Mouse (Mus musculus): ENCODE measurements around the gene Enpp5.

The Enpp5 gene

GRCm38 (mm10) chr17:44078631-44079350 lies at the start of gene Enpp5:
Gene Enpp5, plus strand, starts transcription at chr17:44078813.
- peak; percentile 49 to 64 for DNase-seq

GRCm38 (mm10) chr17:44029616-44030015 lies 49.0 kb upstream of the Enpp5 start:
- DNase-seq, result no peak

- no peak for DNase-seq
Measured at GRCm38 (mm10) chr17:44030776-44031587, 47.6 kb upstream of the Enpp5 start.

GRCm38 (mm10) chr17:44035005-44035404 lies 43.6 kb upstream of the Enpp5 start:
- no peak for DNase-seq

- DNase-seq, result peak in 1 of 2 experiments; percentile 9
Measured at GRCm38 (mm10) chr17:44038656-44039055, 40.0 kb upstream of the Enpp5 start.

GRCm38 (mm10) chr17:44040449-44040848 lies 38.2 kb upstream of the Enpp5 start:
- DNase-seq, result no peak

GRCm38 (mm10) chr17:44042301-44042700 lies 36.3 kb upstream of the Enpp5 start:
- no peak for DNase-seq

- no peak for DNase-seq
Measured at GRCm38 (mm10) chr17:44042861-44043260, 35.8 kb upstream of the Enpp5 start.

GRCm38 (mm10) chr17:44053427-44053826 lies 25.2 kb upstream of the Enpp5 start:
- peak; percentile 18 to 24 for DNase-seq

GRCm38 (mm10) chr17:44057123-44057522 lies 21.5 kb upstream of the Enpp5 start:
- DNase-seq, result no peak

GRCm38 (mm10) chr17:44058145-44058544 lies 20.5 kb upstream of the Enpp5 start:
- DNase-seq, result no peak

GRCm38 (mm10) chr17:44060781-44061180 lies 17.8 kb upstream of the Enpp5 start:
- no peak for DNase-seq

- no peak for DNase-seq
Measured at GRCm38 (mm10) chr17:44061289-44061890, 17.2 kb upstream of the Enpp5 start.

GRCm38 (mm10) chr17:44068876-44069275 lies 9.7 kb upstream of the Enpp5 start:
- DNase-seq, result no peak

- no peak for DNase-seq
Measured at GRCm38 (mm10) chr17:44071680-44072079, 6.9 kb upstream of the Enpp5 start.

- no peak for DNase-seq
Measured at GRCm38 (mm10) chr17:44075601-44076000, 3.0 kb upstream of the Enpp5 start.

GRCm38 (mm10) chr17:44076051-44076680 lies 2.4 kb upstream of the Enpp5 start:
- no peak for DNase-seq

- DNase-seq, result no peak
Measured at GRCm38 (mm10) chr17:44077146-44077842, 1.3 kb upstream of the Enpp5 start.

GRCm38 (mm10) chr17:44077843-44078160 lies 811 bp upstream of the Enpp5 start:
- DNase-seq, result no peak

- DNase-seq, result no peak
Measured at GRCm38 (mm10) chr17:44083156-44083555, 4.5 kb downstream of the Enpp5 start.

GRCm38 (mm10) chr17:44088226-44088625 lies 9.6 kb downstream of the Enpp5 start:
- no peak for DNase-seq

- DNase-seq, result no peak
Measured at GRCm38 (mm10) chr17:44090916-44091315, 12.3 kb downstream of the Enpp5 start.

- no peak for DNase-seq
Measured at GRCm38 (mm10) chr17:44091512-44091911, 12.9 kb downstream of the Enpp5 start.

All from spleen, adult 18-20 months (tissue).